Comparison of ENCODE assay signal across 8 mouse cellular contexts in the genomic region with DNA sequence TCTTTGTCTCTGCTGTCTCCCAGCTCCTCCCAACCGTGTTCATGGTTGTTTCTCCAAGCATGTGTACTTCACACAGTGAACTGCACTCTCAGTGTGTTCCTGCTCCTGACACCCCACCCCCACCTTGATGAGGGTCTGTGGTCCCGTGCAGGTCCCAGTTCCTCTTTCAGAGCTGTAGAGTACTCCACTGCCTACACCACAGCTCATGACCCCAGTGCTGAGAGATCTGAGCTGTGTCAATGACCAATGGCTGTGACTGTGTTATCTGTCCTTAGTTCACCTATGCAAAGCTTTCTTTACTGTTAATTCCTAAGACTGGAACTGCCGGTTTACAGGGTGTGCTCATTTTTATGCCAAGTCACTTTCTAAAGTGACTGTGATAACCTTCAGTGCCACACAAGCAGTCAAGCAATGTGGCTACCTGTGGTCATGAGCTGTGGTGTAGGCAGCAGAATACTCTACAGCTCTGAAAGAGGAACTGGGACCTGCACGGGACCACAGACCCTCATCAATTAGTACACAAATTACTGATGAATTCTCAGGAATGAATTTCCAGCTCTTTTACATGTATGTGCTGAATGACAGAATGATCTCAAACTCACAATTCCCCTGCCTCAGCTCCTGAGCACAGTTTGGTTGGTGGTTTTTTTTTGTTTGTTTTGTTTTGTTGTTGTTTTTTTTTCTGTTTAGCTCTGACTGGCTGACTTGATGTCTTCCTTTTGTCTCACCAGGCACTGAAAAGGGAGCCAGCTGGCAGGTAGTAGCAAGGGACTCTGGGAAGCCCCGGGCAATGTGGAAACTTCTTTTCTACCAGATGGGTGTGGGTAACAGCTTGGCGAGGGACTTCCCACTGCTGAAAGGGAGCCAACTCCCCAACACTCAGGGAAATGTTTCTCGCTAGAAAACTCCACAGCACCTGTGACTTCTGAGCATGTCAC. TPM values are rescaled to one million over a fixed set of nuclear protein-coding genes. Genes with fewer than 3 reads are reported as not detected.
DNase-seq lines count a peak whose midpoint lies in the region; ATAC-seq lines count a peak whose summit lies in the region.

No protein-coding gene starts in this region.

- no peak overlapping the region for H3K27ac ChIP-seq in midbrain, embryonic 11.5 days (ENCODE audit: low read depth, low read length)
- H3K27ac ChIP-seq in midbrain, embryonic 13.5 days: no peak overlapping the region
- H3K27ac ChIP-seq in liver, embryonic 12.5 days: no peak overlapping the region

- ATAC-seq in midbrain, embryonic 11.5 days (ENCODE audit: low FRiP score): no peak
- ATAC-seq in midbrain, embryonic 13.5 days: no peak
- ATAC-seq in liver, embryonic 12.5 days: no peak

- no peak overlapping the region for H3K9ac ChIP-seq in midbrain, embryonic 11.5 days (ENCODE audit: low read length)
- no peak overlapping the region for H3K9ac ChIP-seq in midbrain, embryonic 13.5 days (replicated peaks)
- no peak overlapping the region for H3K9ac ChIP-seq in liver, embryonic 12.5 days

- H3K9me3 ChIP-seq in midbrain, embryonic 11.5 days (ENCODE audit: control insufficient read depth, low read length): no peaks in the 10 kb centered on the region
- no peaks in the 10 kb centered on the region for H3K9me3 ChIP-seq in midbrain, embryonic 13.5 days
- H3K9me3 ChIP-seq in liver, embryonic 12.5 days (replicated peaks): no peaks in the 10 kb centered on the region

- H3K4me3 ChIP-seq in midbrain, embryonic 11.5 days (ENCODE audit: low read depth, low read length): no peak overlapping the region
- H3K4me3 ChIP-seq in midbrain, embryonic 13.5 days (replicated peaks): no peak overlapping the region
- no peak overlapping the region for H3K4me3 ChIP-seq in liver, embryonic 12.5 days

- no peaks in the 10 kb centered on the region for H3K27me3 ChIP-seq in midbrain, embryonic 11.5 days (ENCODE audit: control insufficient read depth, insufficient read depth, low read length)
- no peaks in the 10 kb centered on the region for H3K27me3 ChIP-seq in midbrain, embryonic 13.5 days
- H3K27me3 ChIP-seq in liver, embryonic 12.5 days (replicated peaks): no peaks in the 10 kb centered on the region

- H3K4me2 ChIP-seq in midbrain, embryonic 11.5 days: no peak overlapping the region
- H3K4me2 ChIP-seq in midbrain, embryonic 13.5 days (replicated peaks): no peak overlapping the region
- H3K4me2 ChIP-seq in liver, embryonic 12.5 days: no peak overlapping the region

- intact Hi-C loops in left cerebral cortex, postnatal 14 days (cut with DNase I): no loop called here

- WGBS in midbrain, embryonic 11.5 days: 77% methylated on average over 7 of the region's 7 CpGs
- 76% methylated on average over 7 of the region's 7 CpGs for WGBS in midbrain, embryonic 13.5 days
- 72% methylated on average over 7 of the region's 7 CpGs for WGBS in liver, embryonic 12.5 days (ENCODE audit: insufficient replicate concordance)

- no peaks in the 10 kb centered on the region for H3K36me3 ChIP-seq in midbrain, embryonic 11.5 days (ENCODE audit: control insufficient read depth, insufficient read depth, low read length)
- H3K36me3 ChIP-seq in midbrain, embryonic 13.5 days: peaks cover 24% of the 10 kb centered on the region
- peaks cover 96% of the 10 kb centered on the region for H3K36me3 ChIP-seq in liver, embryonic 12.5 days

- peaks cover 7% of the 10 kb centered on the region; the same call in 1 of the 2 replicates for H3K4me1 ChIP-seq in midbrain, embryonic 11.5 days (ENCODE audit: control insufficient read depth, insufficient read depth, low read length)
- peaks cover 10% of the 10 kb centered on the region for H3K4me1 ChIP-seq in midbrain, embryonic 13.5 days (replicated peaks)
- H3K4me1 ChIP-seq in liver, embryonic 12.5 days: peaks cover 19% of the 10 kb centered on the region

- peak; percentile 14 for DNase-seq in midbrain, embryonic 11.5 days (ENCODE audit: low spot score, missing footprints)
- peak; percentile 61 to 63 for DNase-seq in cerebellum, postnatal 36 days
- peak; percentile 54 to 63 for DNase-seq in left cerebral cortex, postnatal 14 days (ENCODE audit: low spot score in 2 of 2)
- DNase-seq in thymus, postnatal 14 days: peak; percentile 68
- no peak for DNase-seq in T-cell, adult 2 months (ENCODE audit: low spot score)
- no peak for DNase-seq in urinary bladder, postnatal 25 days (ENCODE audit: low spot score)

RNA-seq across cellular contexts. Expression of a gene that starts 38.4 kb away (rescaled TPM):
- polyA plus RNA-seq in midbrain, embryonic 11.5 days (2014; fragmentation: Nextera tagmentation; extraction: Ambion mirVana): 0.97 and 1.4 TPM in 2 replicates
- 1.3 and 1.7 TPM in 2 replicates for polyA plus RNA-seq in midbrain, embryonic 13.5 days (2015; fragmentation: Nextera tagmentation; extraction: Ambion mirVana)
- 1 to 10 TPM; 2.5 to 2.6 TPM for total RNA-seq in left cerebral cortex, postnatal 14 days (2021)
- 16.0 and 17.7 TPM in 2 replicates for polyA plus RNA-seq in liver, embryonic 12.5 days (2016; fragmentation: Nextera tagmentation; extraction: Ambion mirVana)

RNA-seq across cellular contexts. Expression of a gene that starts 41.8 kb away (rescaled TPM):
- 22.8 and 24.0 TPM in 2 replicates for polyA plus RNA-seq in midbrain, embryonic 11.5 days (2014; fragmentation: Nextera tagmentation; extraction: Ambion mirVana)
- polyA plus RNA-seq in midbrain, embryonic 13.5 days (2015; fragmentation: Nextera tagmentation; extraction: Ambion mirVana): 28.7 and 34.3 TPM in 2 replicates
- total RNA-seq in left cerebral cortex, postnatal 14 days (2021): 10 to 100 TPM; 32.9 to 34.2 TPM
- 37.3 and 40.1 TPM in 2 replicates for polyA plus RNA-seq in liver, embryonic 12.5 days (2016; fragmentation: Nextera tagmentation; extraction: Ambion mirVana)

RNA-seq across cellular contexts. Expression of a gene that starts 47.0 kb away (rescaled TPM):
- 14.6 and 17.3 TPM in 2 replicates for polyA plus RNA-seq in midbrain, embryonic 11.5 days (2014; fragmentation: Nextera tagmentation; extraction: Ambion mirVana)
- polyA plus RNA-seq in midbrain, embryonic 13.5 days (2015; fragmentation: Nextera tagmentation; extraction: Ambion mirVana): 14.0 and 14.5 TPM in 2 replicates
- 10 to 100 TPM; 14.6 to 19.9 TPM for total RNA-seq in left cerebral cortex, postnatal 14 days (2021)
- polyA plus RNA-seq in liver, embryonic 12.5 days (2016; fragmentation: Nextera tagmentation; extraction: Ambion mirVana): 31.6 and 33.7 TPM in 2 replicates

Comparison
In these comparisons a context has a peak if more than half of its experiments do, and no peak if none do; other contexts are left out.
1. DNase-seq: peak in midbrain, embryonic 11.5 days (single experiment), cerebellum, postnatal 36 days (2 of 2), left cerebral cortex, postnatal 14 days (2 of 2) and thymus, postnatal 14 days (single experiment); none in T-cell, adult 2 months (single experiment) and urinary bladder, postnatal 25 days (single experiment).